Mouse (Mus musculus) kidney, adult 9 months (tissue): Measurements from ENCODE around the gene 0610037L13Rik.

Source experiments
- DNase-seq: peaks from one replicate; pipeline ENCODE4 v3.0.0; 2022

0610037L13Rik gene

GRCm38 (mm10) chr4:107921152-107921695 is 31.6 kb downstream of the 0610037L13Rik start:
- peak; percentile 79 for DNase-seq

DNA sequence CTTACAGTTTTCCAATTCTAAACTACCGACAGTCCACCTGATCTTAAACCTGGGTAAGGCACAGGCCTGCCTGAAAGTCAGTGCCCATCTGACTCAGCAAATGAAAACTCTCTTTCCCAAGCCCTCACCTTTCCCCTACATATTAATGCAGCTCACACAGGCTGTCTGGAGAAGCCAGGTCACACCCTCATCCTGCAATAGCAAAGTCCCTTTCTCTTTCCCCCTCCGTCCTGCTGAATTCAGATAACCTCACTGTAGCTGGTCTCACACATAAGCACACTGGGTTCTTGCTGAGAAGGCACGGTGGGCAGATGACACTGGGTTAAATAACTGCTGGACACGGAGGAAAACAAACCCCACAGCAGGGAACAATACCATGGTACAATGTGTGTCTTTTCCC is 32.3 kb downstream of the 0610037L13Rik start:
- DNase-seq = peak; percentile 89

GRCm38 (mm10) chr4:107923145-107923802 is 33.7 kb downstream of the 0610037L13Rik start, which contains the start of gene Cpt2:
Cpt2 (minus strand) TSS chr4:107923610.
- DNase-seq = peak; percentile 98

DNA sequence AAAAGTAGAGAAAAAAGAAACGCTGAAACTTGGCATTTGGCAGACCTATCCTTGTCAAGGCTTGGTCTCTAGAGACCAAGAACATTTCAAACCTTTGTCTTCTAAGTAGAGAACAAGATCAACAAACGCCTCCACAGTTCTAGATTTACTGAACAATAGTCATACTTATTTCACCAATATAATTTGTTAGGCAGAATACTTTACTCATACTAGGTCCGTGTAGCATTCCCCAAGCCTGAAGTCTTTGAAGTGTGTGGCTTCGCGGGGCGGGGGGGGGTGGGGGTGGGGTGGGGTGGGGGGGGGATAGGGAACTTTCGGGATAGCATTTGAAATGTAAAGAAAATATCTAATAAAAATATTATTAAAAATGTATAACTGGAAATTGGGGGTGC is 34.2 kb downstream of the 0610037L13Rik start:
- DNase-seq = no peak

DNA sequence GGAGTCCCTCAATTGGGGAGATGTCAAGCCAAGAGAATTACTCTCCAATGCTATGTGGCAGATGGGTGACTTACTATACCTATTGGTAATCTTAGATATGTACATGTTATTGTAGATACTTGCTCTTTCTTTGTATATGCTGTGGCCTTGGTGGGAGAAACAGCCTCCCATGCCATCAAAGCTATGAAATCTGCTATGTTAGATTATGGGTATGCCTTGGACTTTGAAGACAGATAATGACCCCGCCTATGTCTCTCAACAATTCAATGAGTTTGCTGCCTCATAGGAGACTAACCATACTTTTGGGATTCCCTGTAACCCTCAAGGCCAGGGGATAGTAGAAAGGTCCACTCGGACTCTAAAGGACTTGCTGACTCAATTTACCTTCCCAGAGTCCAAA is 38.7 kb downstream of the 0610037L13Rik start:
- DNase-seq = no peak

DNA sequence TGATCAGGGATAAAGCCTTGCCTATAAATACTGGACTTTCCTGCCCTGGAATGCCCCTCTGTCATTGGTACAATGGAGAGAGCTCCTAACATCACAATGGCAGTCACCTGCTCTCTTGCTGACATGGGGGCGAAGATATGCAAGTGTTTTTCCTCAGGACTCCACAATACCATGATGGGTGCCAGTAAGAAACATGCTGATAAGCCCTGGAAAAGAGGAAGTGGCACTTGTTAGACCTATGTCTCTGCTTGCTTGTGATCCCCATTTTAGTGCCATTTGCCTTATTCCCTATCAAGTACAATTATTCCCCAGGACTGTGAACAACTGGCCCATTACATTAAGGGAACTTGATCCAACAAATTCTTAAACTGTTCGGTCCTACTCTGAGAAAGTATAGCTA is 39.1 kb downstream of the 0610037L13Rik start:
- DNase-seq = no peak

DNA sequence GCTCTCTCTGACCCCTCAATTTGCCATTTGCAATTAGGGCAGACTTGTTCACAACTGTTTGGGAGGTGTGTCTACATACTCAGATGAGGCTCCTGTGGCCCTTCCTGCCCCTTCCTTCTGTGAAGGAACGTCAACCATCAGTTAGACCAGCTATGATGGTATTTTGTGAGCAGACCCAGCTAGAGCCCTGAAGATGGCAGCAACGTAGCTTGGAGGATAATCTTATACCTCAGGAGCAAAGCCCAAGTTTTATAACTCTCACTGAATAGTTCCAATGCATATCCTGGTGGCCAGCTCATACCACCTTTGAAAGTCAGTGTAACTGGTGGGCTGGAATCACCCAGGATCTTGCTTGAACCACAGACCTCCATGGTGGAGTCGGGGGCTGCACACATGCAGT is 41.8 kb downstream of the 0610037L13Rik start:
- no peak for DNase-seq

DNA sequence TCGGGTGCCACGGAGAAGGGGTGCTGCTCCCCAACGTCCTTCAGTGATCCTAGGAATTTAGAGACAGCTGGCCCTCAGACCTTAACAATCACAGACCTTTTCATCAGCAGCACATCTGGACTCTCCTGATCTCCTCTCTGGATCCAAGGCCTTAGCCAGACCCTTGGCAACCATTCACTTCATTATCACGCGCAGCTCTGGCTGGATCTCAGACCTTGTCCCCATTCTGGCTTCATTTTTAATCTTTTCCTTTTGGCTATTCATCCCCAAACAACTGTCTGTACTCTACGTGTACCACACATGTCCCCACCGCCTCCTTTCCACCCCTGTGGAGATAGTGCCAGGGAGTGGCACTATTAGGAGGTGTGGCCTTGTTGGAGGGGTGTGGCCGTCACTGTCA is 43.6 kb downstream of the 0610037L13Rik start:
- DNase-seq = no peak

DNA sequence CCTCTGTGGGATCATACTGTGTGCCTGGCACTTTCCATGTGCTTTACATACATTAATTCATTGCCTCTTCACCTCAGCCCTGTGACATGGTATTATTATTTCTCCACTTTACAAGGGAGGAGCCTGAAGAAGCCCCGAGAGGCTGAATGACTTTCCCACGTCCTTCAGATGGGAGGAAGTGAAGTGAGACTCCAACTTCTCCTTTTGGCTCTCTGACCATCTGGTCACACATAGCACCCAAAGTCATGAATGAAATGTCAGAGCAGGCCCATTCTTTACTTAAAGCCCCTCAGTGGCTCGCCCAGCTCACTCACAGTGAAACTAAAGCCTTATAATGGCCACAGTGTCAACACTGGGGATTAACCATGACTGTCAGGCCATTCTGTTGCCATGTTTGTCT is 45.6 kb downstream of the 0610037L13Rik start:
- DNase-seq = no peak

- peak; percentile 77 for DNase-seq
Measured at GRCm38 (mm10) chr4:107937338-107937737, 47.7 kb downstream of the 0610037L13Rik start.

GRCm38 (mm10) chr4:107938124-107938523 is 48.5 kb downstream of the 0610037L13Rik start:
- DNase-seq = no peak

- no peak for DNase-seq
Measured at GRCm38 (mm10) chr4:107942741-107943140, 53.1 kb downstream of the 0610037L13Rik start.

DNA sequence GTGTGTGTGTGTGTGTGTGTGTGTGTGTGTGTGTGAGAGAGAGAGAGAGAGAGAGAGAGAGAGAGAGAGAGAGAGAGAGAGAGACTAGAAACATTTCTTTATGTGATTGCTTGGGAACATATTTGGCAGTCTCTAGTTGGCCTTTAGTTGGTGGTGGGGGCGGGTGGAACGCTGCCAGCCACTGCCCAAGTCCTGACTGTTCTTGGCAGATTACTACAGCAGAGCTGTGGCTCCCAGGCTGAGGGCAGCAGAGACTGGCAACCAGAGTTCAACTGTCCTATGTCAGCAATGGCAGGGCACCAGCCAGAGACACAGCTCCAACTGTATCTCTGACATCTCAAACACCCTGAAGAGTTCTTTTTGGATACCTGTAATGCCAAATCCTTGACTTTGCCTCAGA is 54.5 kb downstream of the 0610037L13Rik start:
- DNase-seq = no peak
